15 mouse cellular contexts compared by ENCODE assay signal in the genomic region with DNA sequence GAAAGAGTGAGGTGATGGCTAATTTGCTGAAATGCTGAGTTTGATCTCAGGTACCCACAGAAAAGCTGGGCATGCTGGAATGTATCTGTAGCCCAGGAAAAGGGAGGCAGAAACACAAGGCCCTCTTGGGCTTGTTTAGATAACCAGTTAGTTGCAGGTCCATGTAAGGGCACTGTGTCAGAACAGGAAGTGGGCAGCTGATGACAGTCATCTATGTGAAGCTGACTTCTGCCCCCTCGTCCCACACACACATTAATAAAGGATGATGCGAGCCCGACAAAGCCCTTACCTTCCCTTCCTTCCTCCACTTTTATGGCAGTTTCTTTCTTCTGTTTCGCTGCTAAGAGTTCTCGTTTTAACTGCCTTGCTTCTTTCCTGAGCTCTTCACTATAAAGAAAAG.
"Had no signal": no experiment of that assay in that cellular context is flagged by ENCODE, and none has a peak within 500 bp of the region (broad histone marks: within the 10 kb centered on the region; RNA-seq: fewer than 3 reads in every experiment).

No protein-coding gene starts in this region.

- DNase-seq: kidney, postnatal 10 days; kidney, postnatal 4 days; liver; liver, embryonic 13.5 days; liver, postnatal 0 days; lung, postnatal 14 days; midbrain, embryonic 14.5 days; right cerebral cortex, postnatal 4 days; thymus, postnatal 36 days had no signal

- H3K27ac ChIP-seq: layer of hippocampus, adult 2 months; limb, embryonic 12.5 days; liver, embryonic 13.5 days; lung, embryonic 15.5 days; macrophage; neural tube, embryonic 12.5 days; stomach, embryonic 15.5 days had no signal

- H3K9ac ChIP-seq: limb, embryonic 12.5 days; liver, embryonic 13.5 days; liver, postnatal 0 days; lung, embryonic 15.5 days; neural tube, embryonic 12.5 days; stomach, embryonic 15.5 days had no signal

- H3K36me3 ChIP-seq: limb, embryonic 12.5 days; liver, embryonic 13.5 days; lung, embryonic 15.5 days; neural tube, embryonic 12.5 days had no signal

- H3K27me3 ChIP-seq: limb, embryonic 12.5 days; liver, embryonic 13.5 days; lung, embryonic 15.5 days; neural tube, embryonic 12.5 days; stomach, embryonic 15.5 days had no signal

- H3K9me3 ChIP-seq: limb, embryonic 12.5 days; liver, embryonic 13.5 days; lung, embryonic 15.5 days; neural tube, embryonic 12.5 days; stomach, embryonic 15.5 days had no signal

- ATAC-seq: liver, postnatal 0 days had no signal

- H3K4me3 ChIP-seq: layer of hippocampus, adult 2 months; limb, embryonic 12.5 days; liver, embryonic 13.5 days; lung, embryonic 15.5 days; neural tube, embryonic 12.5 days; stomach, embryonic 15.5 days had no signal

- H3K4me2 ChIP-seq: limb, embryonic 12.5 days; liver, embryonic 13.5 days; lung, embryonic 15.5 days; neural tube, embryonic 12.5 days; stomach, embryonic 15.5 days had no signal

- H3K4me1 ChIP-seq: limb, embryonic 12.5 days; liver, embryonic 13.5 days; lung, embryonic 15.5 days; neural tube, embryonic 12.5 days; stomach, embryonic 15.5 days had no signal
